Mouse (Mus musculus): Measurements from ENCODE around the gene Abcc2. TPM values are rescaled to one million over a fixed set of nuclear protein-coding genes. Genes with fewer than 3 reads are reported as not detected.

Gene Abcc2
- 374 TPM for polyA plus RNA-seq (2014; fragmentation: Illumina TruSeq; extraction: RNeasy Lipid Tissue Mini Kit (QIAGEN cat#74804); ENCODE audit: low read depth, low replicate concordance)

DNA sequence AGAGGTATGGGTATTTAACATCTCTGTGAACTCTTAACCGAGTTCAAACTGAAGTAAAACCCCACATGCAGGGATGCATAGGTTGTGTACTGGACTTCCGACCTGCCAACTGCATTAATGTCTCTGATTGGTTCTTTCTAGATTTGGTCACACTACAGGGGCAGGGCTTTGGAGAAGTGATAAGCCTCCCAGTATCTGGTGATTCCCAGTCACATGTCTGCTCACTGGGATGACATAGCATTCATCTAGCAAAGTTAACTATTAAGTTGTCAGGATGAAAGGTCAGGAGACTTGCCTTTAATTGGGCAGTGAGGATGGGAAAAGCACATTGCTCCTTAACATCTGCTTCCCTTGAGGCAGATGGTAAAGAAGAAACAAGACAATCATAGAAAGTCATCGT is at the start of gene Abcc2:
Abcc2 (plus strand) TSS at position 213 of the 400 bp plus-strand sequence.

DNA sequence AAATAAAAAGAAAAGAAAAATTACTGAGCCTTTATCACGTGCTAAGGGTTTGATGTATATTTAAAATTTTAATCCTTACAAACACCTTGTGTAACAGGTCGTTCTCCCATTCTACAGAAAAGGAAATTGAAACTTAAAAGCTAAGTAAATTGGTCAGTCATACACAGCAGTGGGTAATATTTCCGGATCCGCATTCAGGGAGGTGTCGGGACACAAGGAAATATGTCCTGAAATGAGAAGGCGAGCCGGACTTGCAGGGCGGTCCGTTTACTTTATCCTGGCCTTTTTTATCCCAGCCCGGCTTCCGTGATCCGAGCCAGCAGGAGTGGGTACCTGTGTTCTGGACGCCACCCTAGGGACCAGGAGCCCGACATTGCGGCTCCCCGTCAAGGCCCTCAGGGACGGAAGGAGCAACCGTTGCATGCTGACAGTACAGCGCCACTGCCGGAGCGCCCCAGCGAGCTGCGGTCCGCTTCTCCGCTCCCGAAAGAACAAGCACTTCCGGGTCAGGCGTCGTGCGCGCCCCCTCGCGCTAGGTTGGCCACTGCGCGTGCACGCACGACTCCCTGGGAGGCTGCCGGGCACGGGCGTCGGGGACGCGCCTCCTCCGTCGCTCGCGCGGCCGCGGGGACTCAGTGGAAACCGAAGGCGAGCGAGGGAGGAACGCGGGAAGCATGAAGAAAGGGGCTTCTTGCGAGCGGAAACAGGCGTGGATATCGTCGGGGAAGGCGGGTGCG is 29.3 kb upstream of the Abcc2 start, which contains the start of the genes Cutc and Cox15:
Cutc (plus strand) TSS at position 508 of the 737 bp plus-strand sequence.
Cox15 (minus strand) TSS at position 512 of the 737 bp plus-strand sequence.

Other genes with a start within 250 kb of the Abcc2 start
- gene Nkx2-3, start 169.9 kb upstream of the Abcc2 start, polyA plus RNA-seq (2014; fragmentation: Illumina TruSeq; extraction: RNeasy Lipid Tissue Mini Kit (QIAGEN cat#74804); ENCODE audit: low read depth, low replicate concordance) = not detected
- gene Slc25a28, start 107.3 kb upstream of the Abcc2 start, polyA plus RNA-seq (2014; fragmentation: Illumina TruSeq; extraction: RNeasy Lipid Tissue Mini Kit (QIAGEN cat#74804); ENCODE audit: low read depth, low replicate concordance) = 1.2 TPM
- 3.0 TPM for gene Entpd7, start 92.5 kb upstream of the Abcc2 start, polyA plus RNA-seq (2014; fragmentation: Illumina TruSeq; extraction: RNeasy Lipid Tissue Mini Kit (QIAGEN cat#74804); ENCODE audit: low read depth, low replicate concordance)
- gene Cutc, start 29.2 kb upstream of the Abcc2 start, polyA plus RNA-seq (2014; fragmentation: Illumina TruSeq; extraction: RNeasy Lipid Tissue Mini Kit (QIAGEN cat#74804); ENCODE audit: low read depth, low replicate concordance) = 52.3 TPM
- 28.4 TPM for gene Cox15, start 29.2 kb upstream of the Abcc2 start, polyA plus RNA-seq (2014; fragmentation: Illumina TruSeq; extraction: RNeasy Lipid Tissue Mini Kit (QIAGEN cat#74804); ENCODE audit: low read depth, low replicate concordance)
- gene Dnmbp, start 158.0 kb downstream of the Abcc2 start, polyA plus RNA-seq (2014; fragmentation: Illumina TruSeq; extraction: RNeasy Lipid Tissue Mini Kit (QIAGEN cat#74804); ENCODE audit: low read depth, low replicate concordance) = 4.2 TPM
- 3.0 TPM for gene Cpn1, start 204.4 kb downstream of the Abcc2 start, polyA plus RNA-seq (2014; fragmentation: Illumina TruSeq; extraction: RNeasy Lipid Tissue Mini Kit (QIAGEN cat#74804); ENCODE audit: low read depth, low replicate concordance)
- gene Cyp2c23, start 247.0 kb downstream of the Abcc2 start, polyA plus RNA-seq (2014; fragmentation: Illumina TruSeq; extraction: RNeasy Lipid Tissue Mini Kit (QIAGEN cat#74804); ENCODE audit: low read depth, low replicate concordance) = 45.4 TPM

All from kidney, adult 10 weeks (tissue).